Mouse (Mus musculus): ENCODE results near the gene Tsfm.
A peak's percentile ranks its signal among the peaks of the same experiment; 100 is the strongest.

Gene Tsfm

GRCm38 (mm10) chr10:127041774-127042338 lies 11.2 kb upstream of the Tsfm start:
- DNase-seq (ENCODE audit: low spot score in 2 of 2), result peak; percentile 60 to 72

GRCm38 (mm10) chr10:127041274-127041766 lies 10.7 kb upstream of the Tsfm start, which contains the start of the genes Mettl1 and Eef1akmt3:
Gene Mettl1, plus strand, starts transcription at chr10:127041414.
Gene Eef1akmt3, minus strand, starts transcription at chr10:127041513.
- no peak for DNase-seq (ENCODE audit: low spot score in 2 of 2)

- DNase-seq (ENCODE audit: low spot score in 2 of 2), result no peak
Observed at GRCm38 (mm10) chr10:127040569-127041214, 10.1 kb upstream of the Tsfm start.

GRCm38 (mm10) chr10:127037641-127038040 lies 7.0 kb upstream of the Tsfm start:
- DNase-seq (ENCODE audit: low spot score in 2 of 2), result no peak

- no peak for DNase-seq (ENCODE audit: low spot score in 2 of 2)
Observed at GRCm38 (mm10) chr10:127036273-127036672, 5.6 kb upstream of the Tsfm start.

GRCm38 (mm10) chr10:127033301-127033741 lies 2.7 kb upstream of the Tsfm start:
- DNase-seq (ENCODE audit: low spot score in 2 of 2), result no peak

- no peak for DNase-seq (ENCODE audit: low spot score in 2 of 2)
Observed at GRCm38 (mm10) chr10:127018422-127018821, 12.2 kb downstream of the Tsfm start.

GRCm38 (mm10) chr10:127017071-127017470 lies 13.6 kb downstream of the Tsfm start:
- DNase-seq (ENCODE audit: low spot score in 2 of 2), result no peak

- no peak for DNase-seq (ENCODE audit: low spot score in 2 of 2)
Observed at GRCm38 (mm10) chr10:127016488-127016887, 14.2 kb downstream of the Tsfm start.

- no peak for DNase-seq (ENCODE audit: low spot score in 2 of 2)
Observed at GRCm38 (mm10) chr10:127003806-127004205, 26.8 kb downstream of the Tsfm start.

GRCm38 (mm10) chr10:127003334-127003733 lies 27.3 kb downstream of the Tsfm start:
- DNase-seq (ENCODE audit: low spot score in 2 of 2), result no peak

GRCm38 (mm10) chr10:127002765-127003164 lies 27.9 kb downstream of the Tsfm start:
- DNase-seq (ENCODE audit: low spot score in 2 of 2), result no peak

GRCm38 (mm10) chr10:127002056-127002455 lies 28.6 kb downstream of the Tsfm start:
- no peak for DNase-seq (ENCODE audit: low spot score in 2 of 2)

- DNase-seq (ENCODE audit: low spot score in 2 of 2), result no peak
Observed at GRCm38 (mm10) chr10:127001297-127001696, 29.3 kb downstream of the Tsfm start.

GRCm38 (mm10) chr10:127000529-127000928 lies 30.1 kb downstream of the Tsfm start, which contains the start of gene Avil:
Gene Avil, plus strand, starts transcription at chr10:127000709.
- DNase-seq (ENCODE audit: low spot score in 2 of 2), result no peak

GRCm38 (mm10) chr10:126997340-126998113 lies 33.1 kb downstream of the Tsfm start:
- no peak for DNase-seq (ENCODE audit: low spot score in 2 of 2)

- DNase-seq (ENCODE audit: low spot score in 2 of 2), result no peak
Observed at GRCm38 (mm10) chr10:126993621-126994020, 37.0 kb downstream of the Tsfm start.

- no peak for DNase-seq (ENCODE audit: low spot score in 2 of 2)
Observed at GRCm38 (mm10) chr10:126991676-126992075, 39.0 kb downstream of the Tsfm start.

- DNase-seq (ENCODE audit: low spot score in 2 of 2), result peak; percentile 68 to 88
Observed at GRCm38 (mm10) chr10:126990313-126991056, 40.2 kb downstream of the Tsfm start.

GRCm38 (mm10) chr10:126988513-126989165 lies 42.0 kb downstream of the Tsfm start:
- no peak for DNase-seq (ENCODE audit: low spot score in 2 of 2)

Data from thymus, postnatal 10 days (tissue).